Mouse (Mus musculus) skeletal muscle tissue, adult 2 months (tissue): ENCODE measurements at regions not wholly inside any gene's neighbourhood (a gene's known extent, or its start where the extent isn't known, plus 50 kb on each side); places are given as distances from the start of the nearest gene placed in this dataset.
A peak's percentile ranks its signal among the peaks of the same experiment; 100 is the strongest.

Experiments used
- DNase-seq: peaks from one replicate; pipeline ENCODE4 v3.0.0-alpha.2; 2012; ENCODE audit warnings: low read depth, low spot score

DNA sequence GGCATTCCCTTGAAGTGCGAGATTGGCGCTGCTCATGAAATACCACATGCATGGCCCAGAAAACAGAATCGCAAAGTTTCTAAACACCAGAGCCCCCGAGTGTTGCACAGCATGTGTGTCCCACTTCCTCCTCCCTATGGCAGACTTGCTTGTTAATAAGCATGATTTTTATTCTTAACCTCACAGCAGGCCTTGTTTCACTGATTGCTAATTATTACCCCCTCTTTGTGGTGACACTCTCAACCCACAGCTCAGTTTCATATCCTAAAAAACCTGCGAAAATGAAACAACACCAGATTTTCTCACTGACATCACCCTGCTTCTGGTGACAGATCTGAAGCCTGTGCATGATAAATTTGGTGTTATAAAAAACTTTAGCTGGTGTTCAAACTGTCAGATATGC is 1319.3 kb upstream of the Gm7489 start:
- DNase-seq, result no peak

DNA sequence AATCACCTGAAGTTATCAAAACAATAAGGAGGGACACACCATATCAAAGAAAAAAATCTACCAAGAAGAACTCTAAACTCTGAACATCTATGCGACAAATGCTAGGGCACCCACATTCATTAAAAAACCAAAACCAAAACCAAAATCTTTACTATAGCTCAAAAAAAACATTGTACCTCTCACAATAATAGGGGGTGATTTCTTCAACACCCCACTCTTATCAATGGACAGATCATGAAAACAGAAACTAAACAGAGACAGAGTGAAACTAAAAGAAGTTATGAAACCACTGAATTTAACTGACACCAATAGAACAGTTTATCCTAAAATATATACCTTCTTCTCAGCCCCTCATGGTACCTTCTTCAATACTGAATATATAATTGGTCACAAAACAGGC is 1314.5 kb upstream of the Gm7489 start:
- no peak for DNase-seq

DNA sequence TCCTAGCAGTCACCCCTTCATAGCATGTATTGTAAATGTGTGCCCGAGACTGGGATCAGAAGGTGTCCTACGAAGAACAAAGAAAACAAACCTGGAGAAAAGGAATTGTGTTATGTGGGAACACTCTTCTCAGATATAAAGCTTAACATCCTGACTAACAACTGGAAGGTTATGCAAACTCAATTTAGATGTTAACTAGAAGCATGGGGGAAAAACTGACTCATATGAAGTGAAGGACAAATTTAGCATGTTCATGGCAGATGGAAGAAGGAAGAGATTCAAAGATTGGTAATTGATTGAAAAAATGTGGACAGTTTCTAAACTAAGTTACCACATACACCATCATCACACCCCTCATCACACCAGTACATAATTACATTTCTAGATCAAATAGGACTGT is 1307.1 kb upstream of the Gm7489 start:
- DNase-seq, result no peak

DNA sequence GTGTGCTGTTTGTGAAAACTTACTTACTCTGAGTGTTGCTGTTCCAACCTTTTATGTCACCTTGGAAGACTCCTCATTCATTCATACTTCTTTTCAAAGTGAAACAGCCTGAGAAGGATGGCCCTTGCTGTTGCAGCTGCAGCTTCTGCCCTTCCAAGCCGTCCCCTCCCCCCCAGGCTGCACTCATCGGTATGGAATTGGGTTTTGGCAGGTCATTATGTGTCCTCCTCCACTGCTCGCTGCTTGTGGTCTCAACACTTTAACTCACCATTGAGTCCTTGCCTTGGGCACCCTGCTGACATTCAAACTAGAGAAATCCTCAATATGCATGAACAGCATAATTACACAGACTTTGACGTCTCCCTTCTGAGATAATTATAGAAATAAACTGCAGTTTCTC is 1295.3 kb upstream of the Gm7489 start:
- no peak for DNase-seq

DNA sequence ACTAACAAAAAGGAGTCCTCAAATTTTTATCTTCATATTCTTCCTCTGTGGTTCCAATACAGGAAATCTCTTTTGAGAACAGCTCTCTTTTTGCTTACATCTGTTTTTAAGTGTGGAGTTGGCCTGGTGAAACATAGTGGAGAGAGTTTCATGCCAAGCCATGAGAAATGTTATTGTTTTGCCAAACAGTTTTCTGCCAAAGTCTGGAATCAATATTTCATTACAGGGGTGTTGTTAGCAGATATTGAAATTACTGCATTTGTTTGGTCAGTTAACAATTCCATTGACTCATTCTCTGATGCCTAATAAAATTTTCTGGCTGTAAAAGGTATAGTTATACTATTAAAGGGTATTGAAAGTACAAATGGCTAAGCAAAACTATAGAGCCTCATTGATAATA is 1285.2 kb upstream of the Gm7489 start:
- peak; percentile 33 for DNase-seq

DNA sequence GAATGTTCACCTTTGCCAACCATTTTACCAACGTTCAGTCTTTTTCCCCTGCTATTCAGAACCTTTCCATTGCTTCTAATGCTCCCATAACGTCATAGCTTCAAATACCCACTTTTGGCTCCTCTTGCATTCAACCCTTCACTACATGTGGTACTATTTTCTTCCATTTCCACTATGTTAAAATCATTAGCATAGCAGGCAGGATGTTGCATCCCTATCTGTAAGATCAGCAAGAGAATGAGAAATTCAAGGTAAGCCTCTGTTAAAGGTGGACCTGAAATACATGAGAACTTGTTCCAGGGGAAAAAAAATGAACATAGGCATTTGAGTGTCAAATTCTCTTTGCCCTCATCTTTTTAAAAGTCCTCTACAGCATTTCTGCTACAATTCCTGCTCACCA is 1284.7 kb upstream of the Gm7489 start:
- DNase-seq, result no peak

DNA sequence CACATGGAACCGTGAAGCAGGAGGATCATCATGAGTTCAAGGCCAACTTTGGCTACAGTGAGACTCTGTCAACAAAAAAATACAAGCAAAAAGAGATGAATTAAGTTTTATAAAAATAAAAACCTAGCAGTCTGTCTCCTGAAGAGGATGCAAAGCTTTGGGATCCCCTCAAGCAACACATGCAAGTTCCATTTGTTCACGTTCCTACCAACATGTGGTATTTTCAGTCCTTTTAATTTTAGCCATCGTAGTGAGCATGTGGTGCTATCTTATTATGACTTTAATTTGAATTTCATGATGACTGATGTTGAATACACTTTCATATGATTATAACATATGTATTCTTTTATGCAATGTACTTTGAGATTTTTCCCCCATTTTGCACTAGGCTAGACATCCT is 1244.9 kb upstream of the Gm7489 start:
- no peak for DNase-seq

DNA sequence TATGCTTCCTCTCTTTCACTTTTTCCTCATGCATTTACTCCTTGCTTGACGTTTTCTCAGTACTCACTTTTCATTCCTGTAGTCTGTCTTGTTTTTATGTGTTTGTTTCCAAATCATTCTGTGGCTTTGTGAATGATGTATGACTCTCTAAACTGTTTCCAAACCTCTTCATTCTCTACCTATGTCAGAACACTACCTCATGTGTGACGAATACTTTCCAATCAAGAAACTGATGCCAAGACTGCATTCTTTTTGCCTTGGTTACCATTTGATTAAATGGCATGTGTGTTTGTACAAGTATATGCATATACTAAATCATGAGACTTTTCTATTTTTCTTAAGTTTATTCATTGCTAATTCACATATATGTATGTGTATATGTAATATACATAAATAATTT is 1238.7 kb upstream of the Gm7489 start:
- DNase-seq, result no peak

DNA sequence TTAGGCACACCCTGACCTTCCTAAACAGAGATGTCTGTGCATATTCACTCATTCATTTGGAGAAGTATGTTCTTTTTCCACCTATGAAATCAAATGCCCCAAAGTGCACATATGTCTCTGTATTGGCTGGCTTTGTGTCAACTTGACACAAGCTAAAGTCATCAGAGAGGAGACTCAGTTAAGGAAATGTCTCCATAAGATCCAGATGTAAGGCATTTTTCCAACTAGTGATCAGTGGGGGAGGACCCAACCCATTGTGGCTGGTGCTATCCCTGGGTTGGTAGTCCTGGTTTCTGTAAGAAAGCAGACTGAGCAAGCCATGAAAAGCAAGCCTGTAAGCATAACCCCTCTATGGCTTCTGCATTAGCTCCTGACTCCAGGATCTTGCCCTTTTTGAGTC is 1226.8 kb upstream of the Gm7489 start:
- no peak for DNase-seq
